Mouse (Mus musculus) heart, adult 2 months (tissue): Measurements from ENCODE around the gene 9230102O04Rik.

Experiments used
- EP300 ChIP-seq: fragments of 200-500 bp; IDR thresholded peaks from 2 replicates; pipeline ENCODE4 v1.6.1; 2011; ENCODE audit warnings: low read depth, low read length, control low read depth; ENCODE audit not compliant: insufficient read depth
- POLR2A ChIP-seq: fragments of 200-500 bp; IDR thresholded peaks from 2 replicates; pipeline ENCODE4 v1.6.1; 2011; ENCODE audit warnings: mild to moderate bottlenecking, low read depth, low read length, control low read depth; ENCODE audit not compliant: insufficient read depth

DNA sequence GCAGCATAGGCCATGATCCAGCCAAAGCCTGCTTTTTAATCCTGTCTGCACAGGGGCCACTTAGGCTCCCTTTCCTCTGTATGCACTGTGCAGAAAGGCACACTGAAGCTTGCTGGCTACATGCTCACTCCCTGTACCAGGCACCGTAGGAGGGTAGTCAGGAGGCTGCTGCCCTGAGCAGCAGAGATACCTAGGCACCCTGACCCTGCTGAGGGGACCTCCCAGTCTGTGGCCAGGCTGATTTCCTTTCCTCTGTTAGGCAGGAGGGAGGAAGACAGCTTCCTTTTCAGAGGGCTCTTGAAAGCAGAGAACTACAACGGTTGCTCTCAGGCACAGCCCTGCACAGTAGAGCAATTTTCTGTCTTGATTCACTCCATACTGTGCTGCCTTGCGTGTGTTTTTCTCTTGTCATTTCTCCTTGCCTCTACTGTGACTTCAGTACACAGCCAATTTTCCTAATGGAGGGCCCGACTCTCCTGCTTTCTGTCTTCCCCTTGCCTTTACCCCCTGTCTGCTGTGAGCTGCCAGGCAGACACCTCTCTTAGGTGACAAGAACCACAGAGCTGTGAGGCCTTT lies 18.1 kb downstream of the 9230102O04Rik start:
- no peak for TF ChIP-seq EP300
- no peak for TF ChIP-seq POLR2A
